Mouse (Mus musculus) ovary, postnatal 36 days (tissue): Measurements from ENCODE around the gene Decr2.
"Not testable (repeated sequence)": the region's sequence is repeated elsewhere in the genome, so short reads cannot be mapped to it uniquely, and the experiment has no call there.

Source experiments
- DNase-seq: peaks from one replicate; pipeline ENCODE4 v3.0.0; 2022; ENCODE audit warnings: low spot score, mixed read lengths

Gene Decr2

DNA sequence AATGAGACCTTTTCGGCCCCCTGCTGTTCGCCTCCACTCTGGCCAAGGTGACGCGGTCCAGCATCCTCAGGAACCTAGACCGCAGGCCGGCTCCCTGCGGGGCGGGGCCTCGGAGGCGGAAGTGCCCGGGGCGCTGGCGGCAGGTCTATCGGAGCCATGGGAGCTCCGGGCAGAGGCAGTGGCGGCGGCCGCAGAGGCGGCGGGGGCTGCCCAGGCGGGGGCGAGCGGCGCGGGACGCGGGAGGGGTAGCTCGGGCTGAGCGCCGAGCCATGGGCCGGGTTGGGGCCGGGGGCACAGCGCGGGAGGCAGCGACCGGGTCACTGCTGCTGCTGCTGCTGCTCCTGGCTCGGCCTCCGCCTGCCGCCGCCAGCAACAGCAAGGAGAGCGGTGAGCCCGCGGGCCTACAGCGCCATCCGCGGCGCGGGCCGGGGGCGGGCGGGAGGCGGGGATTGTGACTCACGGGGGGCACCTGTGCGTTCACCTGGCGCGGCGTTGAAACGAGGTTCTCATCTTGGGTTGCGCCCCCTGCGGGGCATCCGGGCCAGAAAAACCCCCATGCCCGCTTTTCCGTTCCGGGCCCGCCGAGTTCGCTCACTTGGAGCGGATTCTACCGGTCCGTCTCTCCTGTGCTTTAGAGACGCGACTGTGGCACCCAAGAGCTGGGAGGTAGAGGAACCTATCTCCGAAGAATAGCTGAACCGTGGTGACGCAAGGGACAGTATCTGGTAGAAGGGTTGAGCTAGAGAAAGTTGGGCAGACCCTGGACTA lies 23.2 kb upstream of the Decr2 start, which contains the start of gene Tmem8:
Tmem8 (plus strand) TSS at position 119 of the 768 bp plus-strand sequence.
- DNase-seq: peak; percentile 75

DNA sequence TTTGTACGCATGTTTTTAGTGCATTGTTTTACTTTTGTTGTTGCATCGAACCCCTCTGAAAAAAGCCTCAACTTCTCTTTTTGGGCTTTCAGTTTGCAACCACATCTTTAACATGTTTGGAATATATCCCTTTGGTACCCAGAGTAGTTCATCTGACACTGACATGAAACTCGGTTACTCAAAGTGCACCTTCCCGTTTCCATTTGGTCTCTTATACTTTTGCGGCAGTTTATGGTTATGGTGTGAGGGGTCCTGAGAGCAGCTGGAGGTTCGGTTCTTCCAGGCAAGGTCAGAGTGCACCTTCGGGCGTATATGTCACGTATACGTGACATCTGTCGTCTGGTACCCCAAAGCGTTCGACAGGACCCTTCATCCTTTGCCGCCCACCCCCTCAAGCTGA lies 22.6 kb upstream of the Decr2 start:
- no peak for DNase-seq

DNA sequence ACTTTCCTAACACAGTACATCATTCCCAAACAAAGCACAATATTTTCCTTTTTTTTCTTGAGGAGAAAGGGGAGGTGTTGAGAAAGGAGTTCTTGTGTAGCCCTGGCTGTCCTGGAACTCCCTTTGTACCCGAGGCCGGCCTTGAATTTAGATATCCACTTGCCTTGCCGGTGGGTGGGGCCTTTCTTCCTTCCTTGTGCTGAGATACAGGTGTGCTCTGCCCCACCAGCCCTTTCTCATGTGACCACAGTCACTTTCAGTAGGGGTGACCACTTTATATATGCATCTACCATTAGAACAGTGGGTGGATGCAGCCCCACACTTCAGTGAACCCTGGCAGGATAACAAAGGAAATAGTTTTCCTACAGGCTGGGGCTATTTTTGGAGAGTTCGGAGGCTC lies 21.6 kb upstream of the Decr2 start:
- DNase-seq: no peak

DNA sequence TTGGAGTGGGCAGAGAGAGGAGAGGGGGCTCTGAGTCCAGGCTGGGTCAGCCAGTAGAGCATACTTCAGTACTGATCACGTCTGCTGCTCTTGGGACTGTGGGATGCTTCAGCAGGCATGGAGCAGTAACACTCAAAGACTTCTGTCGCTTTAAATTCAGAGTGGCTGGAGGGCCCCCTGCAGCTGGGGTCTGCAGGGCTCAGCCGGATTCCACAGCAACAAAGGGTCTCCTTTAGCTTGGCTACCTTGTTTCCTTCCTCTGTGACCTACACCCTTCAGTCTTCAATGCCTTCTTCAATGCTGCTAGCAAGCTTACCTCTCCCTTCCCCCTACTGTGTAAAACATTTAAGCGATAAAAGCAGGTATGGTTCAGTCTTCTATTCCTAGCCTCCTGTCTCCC lies 20.9 kb upstream of the Decr2 start:
- DNase-seq: no peak

DNA sequence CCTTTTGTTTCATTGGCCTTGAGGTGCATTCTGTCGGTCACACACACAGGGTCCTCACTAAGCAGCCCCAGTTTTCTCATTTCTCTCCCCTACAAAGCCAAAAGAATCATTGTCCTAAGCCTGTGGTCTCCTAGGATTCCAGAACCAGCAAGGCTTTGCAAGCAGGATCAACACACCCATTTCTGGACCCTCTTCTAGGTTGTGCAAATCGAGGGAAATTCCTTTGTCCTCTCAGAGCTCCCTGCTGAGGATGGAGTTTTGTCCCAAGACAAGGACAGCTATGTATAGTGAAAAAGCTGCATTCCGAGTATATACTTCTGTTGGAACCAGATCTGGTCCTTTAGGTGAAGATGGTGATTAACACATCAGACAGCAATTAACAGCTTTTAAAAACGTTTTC lies 20.0 kb upstream of the Decr2 start:
- DNase-seq: no peak

DNA sequence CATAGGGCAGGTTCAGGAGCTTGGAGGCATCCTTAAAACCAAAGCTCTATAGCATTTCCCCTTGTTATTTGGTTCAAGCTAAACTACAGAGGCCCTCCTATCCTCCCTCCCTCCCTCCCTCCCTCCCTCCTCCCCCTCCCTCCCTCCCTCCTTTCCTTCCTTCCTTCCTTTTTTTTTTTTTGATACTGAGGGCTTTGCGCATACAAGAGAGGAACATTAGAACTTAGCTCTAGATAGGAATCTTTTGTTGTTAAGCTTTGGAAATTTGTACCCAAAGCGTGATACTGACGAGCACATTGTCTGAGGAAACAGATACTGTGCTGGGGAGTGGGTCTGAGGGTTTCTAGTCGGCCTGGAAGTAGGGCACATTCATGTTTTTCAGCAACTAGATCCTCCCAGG lies 15.5 kb upstream of the Decr2 start:
- no peak for DNase-seq

DNA sequence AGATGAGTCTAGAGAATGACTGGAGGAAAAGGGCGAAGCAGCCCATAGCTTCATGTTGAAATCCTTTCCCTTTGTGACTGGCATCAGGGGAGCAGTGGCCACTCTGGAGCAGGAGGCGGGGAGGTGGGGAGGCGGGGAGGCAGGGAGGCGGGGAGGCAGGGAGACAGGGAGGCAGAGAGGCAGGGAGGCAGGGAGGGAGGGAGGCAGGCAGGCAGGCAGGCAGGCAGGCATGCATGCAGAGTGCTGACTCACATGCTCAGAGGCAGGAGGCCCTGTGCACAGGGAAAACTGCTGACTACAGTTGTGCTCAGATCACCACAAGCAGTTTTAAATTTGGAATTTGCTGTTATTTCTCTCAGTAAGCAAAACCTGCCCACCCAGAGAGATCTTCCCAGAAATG lies 11.3 kb upstream of the Decr2 start:
- no peak for DNase-seq

DNA sequence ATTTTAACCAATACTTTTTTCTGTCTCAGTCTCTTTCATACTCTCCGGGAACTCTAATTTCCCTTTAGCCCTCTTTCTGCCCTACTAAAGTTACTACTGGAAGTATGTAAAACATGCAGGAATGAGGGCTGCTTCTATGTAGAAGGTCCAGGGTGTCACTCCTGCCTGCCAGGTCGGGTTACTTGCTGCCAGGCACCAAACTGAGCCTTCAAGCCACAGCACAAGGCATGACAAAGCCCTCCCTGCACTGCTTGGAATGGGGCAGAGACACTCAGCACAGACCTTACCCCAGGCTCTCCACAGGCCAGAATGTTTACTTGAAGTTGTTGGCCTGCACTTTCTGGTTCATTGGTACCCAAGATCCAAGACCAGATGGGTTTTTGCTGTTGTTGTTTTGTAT lies 10.0 kb upstream of the Decr2 start:
- no peak for DNase-seq

DNA sequence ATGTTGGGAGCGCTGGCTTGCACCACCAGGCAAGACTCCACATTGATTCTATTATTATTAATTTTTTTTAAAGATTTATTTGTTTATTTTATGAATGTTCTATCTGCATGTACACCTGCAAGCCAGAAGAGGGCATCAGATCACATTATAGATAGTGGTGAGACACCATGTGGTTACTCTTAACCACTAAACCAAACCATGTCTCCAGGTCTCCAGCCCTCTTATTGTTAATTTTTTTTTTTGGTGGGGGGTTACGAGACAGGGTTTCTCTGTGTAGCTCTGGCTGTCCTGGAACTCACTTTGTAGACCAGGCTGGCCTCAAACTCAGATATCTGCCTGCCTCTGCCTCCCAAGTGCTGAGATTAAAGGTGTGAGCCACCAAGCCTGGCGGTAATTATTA lies 9.2 kb upstream of the Decr2 start:
- not testable (repeated sequence) for DNase-seq

DNA sequence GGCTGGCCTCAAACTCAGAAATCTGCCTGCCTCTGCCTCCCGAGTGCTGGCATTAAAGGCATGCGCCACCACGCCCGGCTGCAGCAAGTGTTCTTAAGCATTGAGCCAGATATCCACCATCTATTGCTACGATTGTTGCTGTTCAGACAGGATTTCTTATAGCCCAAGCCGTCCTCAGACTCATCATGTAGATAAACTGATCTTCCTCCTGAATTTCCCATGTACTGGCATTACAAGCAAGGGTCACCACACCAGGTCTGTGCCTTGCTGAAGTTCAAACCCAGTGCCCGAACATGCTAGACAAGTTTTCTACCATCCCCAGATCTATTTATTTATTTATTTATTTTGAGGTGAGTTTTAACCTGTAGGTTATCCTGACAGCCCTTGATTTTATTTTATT lies 8.3 kb upstream of the Decr2 start:
- no peak for DNase-seq

DNA sequence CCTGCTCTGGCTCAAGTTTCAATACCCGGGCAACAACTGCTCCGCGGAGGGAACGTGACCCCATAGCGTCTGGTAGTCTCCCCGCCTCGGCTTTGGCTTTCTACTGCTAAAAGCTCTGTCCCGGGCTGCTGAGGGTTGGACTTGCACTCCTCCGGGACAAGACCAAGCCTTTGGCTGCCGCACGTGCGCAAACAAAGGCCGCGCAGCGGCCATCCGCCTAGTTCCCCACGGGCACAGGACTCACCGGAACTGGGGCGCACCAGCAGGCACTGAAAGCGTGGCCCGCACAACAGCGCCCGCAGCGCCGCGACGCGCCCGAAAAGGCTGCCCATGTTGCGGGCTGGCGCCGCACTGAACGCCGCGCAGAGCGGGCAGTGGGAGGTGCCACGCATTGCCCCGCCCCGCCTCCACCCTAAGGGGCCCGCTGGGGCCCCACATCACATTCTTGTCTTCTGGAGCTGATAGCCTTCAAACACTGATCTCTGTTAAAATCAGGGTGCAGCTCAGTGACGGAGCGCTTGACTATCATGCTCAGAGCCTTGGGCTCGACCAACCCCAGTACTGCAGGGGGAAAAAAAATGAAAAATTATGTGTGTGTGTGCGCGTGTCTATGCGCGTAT lies 5.1 kb upstream of the Decr2 start, which contains the start of gene Nme4:
Nme4 (minus strand) TSS at position 482 of the 620 bp plus-strand sequence.
- peak; percentile 66 for DNase-seq

DNA sequence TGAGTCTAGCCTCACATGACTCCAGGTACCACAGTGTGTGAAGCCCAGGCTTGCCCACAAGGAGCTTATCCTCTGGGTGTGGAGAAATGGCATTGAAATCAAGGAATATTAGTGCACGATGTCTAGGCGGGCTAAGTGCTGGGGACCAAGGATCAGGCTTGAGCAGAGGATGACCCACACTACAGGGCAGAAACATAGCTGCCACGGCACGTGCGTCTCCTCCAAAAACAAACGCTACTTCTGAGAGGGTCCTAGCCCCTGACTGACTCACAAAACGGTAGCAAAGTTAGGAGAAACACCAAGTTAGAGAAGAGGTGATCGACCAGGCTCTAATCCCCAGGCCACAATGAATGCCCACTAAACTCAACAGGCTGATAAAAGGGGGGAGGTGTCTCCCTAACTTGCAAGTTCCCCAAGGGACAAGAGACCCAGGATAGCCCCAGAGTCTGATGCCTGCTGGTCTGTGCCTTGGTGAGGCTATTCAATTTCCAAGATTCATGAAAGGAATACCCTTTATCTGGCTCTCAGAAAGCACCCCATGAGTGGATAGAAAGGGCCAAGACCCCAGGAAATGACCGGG lies 4.5 kb upstream of the Decr2 start:
- no peak for DNase-seq

DNA sequence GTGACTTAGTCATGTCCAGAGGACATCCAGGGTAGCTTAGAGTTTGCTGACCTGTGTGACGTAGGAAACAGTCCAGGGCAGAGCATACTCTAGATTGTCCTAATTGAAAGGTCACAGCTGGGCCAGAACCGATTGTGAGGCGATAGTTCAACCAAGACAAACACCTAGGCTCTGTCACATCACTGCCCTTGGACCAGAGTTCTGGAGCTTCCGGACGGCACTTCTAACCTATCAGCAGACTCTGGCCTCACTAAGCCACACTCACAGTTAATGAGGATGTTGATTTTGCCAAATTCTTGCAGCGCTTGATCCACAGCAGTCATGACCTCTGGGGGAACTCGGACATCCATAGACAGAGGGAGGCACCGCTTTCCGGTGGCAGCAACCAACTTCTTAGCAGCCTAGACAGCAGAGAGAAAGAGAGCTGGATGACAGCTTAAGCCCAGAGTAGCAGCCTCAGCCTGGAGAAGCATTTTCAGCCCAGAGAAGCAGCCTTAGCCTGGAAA lies 3.0 kb downstream of the Decr2 start:
- no peak for DNase-seq

DNA sequence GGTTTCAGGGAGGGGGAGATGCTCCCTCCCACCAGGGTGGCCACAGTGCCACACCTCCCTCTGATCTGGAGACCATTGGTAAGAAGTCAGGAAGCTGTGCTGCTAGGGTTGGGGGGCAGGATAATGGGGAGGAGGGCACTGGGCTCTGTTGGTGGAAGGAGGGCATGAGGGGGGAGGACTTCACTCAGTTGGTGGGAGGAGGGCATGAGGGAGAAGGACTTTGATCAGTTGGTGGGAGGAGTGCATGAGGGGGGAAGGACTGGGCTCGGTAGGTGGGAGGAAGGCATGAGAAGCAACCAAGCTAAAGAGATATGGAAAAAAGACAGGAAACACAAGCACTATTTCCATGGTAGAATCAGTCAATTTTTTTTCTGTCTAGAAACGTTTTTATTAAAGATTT lies 9.3 kb downstream of the Decr2 start:
- DNase-seq: no peak

DNA sequence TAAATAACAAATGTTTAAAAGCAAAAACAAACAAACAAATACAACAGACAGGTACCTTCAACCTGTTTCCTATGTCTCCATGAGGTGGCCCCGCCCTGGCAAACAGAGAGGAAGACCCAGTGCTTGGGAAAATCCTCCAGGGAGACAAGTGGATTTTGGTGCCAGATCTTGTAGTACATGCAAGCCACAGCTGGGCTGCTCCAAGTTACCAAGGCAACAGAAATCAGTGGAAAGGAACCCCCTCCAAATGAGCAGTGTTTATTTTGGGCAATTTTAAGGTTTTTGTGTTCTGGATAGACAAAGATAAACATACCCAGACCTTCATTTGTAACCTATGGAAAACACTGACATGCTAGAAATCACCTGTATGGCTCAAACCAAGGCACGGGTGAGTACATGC lies 11.3 kb downstream of the Decr2 start:
- DNase-seq: no peak

DNA sequence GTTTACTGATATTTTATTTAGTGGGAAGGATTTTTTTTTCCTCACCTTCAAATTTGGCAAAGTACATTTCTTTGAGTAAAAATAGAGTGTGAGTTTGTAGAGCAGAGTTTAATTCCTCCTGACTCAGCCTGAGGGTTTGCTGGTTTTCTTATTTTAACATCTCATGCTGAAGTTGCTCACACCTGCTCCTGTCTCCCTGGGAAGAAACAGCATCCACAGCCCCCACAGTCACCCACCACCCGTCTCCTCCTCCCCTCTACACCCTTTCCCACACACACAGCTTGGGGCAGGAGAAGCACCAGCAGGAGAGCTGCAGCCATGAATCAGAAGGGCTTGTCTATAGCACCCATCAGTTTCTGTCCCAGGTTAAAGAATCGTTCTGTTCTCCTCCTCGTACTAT lies 14.9 kb downstream of the Decr2 start:
- no peak for DNase-seq

DNA sequence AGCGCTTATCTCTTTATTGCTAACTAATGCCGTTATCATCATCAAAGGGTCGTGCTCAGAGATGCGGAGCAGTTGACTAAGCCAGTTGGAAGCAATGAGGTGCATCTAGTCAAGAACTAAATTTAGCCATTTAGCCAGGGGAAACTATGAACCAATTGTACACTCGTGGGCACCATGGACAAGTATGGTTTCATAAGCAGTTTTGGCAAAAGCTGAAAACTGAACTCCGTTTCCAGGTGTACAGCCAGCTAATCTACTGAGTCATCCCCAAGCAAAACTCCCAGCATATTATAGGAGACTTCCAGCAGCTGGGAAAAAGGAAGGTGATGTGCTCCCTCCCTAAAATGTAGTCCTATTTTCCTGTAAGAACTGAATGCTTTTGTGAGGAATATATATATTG lies 20.0 kb downstream of the Decr2 start:
- DNase-seq: no peak

DNA sequence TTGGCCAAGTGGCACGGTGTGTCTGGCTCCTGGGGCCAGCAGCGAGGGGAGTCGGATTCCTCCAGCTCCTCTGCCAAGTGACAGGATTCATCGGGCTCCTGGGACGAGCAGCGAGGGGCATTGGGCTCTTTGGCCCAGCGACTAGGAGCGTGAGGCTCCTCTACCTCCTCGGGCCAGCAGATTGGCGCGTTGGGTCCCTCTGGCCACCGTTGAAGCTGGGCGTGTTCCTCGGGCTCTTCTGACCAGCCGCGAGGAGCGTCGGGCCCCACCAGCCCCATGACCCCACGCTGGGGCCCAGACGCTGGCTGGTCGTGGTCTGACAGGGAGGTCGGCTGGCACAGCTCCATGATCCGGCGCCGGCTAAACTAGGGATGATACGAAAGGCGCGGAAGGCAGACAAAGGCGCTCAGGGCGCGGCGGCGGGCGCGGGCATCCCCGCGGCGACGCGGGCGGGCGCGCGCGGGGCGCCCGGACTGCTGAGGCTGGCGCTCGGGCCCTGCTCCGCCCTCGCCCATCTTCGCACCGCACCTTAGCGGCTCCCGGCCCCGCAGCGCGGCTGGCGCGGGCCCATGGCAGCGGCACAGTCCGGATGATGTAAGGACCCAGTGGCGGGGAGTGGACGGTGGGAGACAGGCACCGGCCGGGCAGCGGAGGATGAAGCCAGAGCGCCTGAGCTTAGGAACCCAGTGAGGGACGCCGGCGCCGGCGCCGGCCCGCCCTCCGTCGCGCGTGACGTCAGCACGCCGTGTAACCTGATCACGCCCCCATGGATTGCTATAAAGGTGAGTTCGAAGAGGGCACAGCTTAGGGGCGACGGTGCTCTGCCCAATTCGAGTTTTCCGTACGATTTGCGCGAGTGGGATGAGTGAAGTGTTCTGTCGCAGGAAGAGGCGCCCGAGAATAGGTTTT lies 21.1 kb downstream of the Decr2 start, which contains the start of gene Rab11fip3:
Rab11fip3 (minus strand) TSS at position 725 of the 909 bp plus-strand sequence.
- DNase-seq: peak; percentile 82

DNA sequence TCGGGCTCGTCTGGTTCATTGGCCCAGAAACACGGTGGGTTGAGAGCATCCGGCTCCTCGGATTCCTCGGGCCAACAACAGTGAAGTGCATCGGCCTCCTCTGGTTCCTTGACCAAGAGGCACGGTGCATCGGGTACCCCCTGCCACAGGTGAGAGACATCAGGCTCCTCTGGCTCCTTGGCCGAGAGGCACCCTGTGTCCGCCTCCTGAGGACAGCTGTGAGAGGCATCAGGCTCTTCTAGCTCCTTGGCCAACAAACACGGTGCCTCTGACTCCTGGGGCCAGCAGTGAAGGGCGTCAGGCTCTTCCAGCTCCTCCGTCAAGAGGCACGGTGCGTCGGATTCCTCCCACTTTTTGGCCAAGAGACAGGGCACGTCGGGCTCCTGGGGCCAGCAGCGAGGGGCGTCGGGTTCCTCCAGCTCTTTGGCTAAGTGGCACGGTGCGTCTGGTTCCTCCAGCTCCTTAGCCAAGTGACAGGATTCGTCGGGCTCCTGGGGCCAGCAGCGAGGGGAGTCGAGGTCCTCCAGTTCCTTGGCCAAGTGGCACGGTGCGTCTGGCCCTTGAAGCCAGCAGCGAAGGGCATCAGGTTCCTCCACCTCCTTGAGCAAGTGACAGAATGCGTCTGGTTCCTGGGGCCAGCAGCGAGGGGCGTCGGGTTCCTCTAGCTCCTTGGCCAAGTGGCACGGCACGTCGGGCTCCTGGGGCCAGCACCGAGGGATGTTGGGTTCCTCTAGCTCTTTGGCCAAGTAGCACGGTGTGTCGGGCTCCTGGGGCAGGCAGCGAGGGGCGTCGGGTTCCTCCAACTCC lies 21.9 kb downstream of the Decr2 start:
- DNase-seq: peak; percentile 13

DNA sequence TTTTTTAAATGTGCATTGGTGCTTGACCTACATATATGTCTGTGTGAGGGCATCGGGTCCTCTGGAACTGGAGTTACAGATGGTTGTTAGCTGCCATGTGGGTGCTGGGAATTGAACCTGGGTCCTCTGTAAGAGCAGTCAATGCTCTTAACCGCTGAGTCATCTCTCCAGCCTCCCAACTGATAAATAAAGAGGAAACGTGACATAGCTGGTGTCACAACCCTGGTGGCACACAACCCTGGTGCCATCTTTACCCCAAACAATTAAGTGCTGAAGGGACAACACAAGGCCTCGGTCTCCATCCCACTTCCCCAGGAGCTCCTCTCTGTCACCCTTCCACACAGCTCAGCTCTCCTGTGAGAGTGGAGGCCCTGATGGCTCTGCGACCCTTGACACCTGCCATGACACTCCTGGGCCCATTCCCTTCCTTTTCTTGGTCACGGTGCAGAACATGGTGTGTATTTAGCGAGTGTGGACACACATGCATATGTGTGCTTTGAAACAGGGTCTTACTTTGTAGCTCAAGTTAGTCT lies 23.6 kb downstream of the Decr2 start:
- no peak for DNase-seq

DNA sequence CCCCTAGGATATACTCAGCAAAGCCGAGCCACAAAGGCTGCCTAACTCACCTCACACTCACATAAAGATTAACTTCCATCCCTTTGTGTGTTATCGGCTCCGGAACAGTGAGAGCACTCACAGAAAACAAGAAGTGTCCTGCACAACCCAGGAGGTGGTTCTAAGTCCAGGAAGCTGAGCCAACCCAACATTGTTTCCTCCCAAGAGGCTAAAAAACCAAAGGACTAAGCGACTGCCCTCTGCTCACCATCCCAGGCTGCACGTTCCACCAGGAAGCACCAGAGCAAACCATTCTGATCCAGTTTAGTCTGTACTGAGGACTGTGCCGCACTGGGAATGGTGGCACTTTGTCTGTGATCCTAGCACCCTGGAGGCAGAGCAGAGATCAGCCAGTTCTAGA lies 25.2 kb downstream of the Decr2 start:
- DNase-seq: no peak
